Mouse (Mus musculus) hindbrain, postnatal 0 days (tissue): ENCODE results near the gene Fut9. TPM values are rescaled to one million over a fixed set of nuclear protein-coding genes. Genes with fewer than 3 reads are reported as not detected.

Experiments used
- ATAC-seq: fragments of 200-750 bp; cut with Nextera tagmentation; 2 replicates; pipeline ENCODE4 v1.8.0; 2017; ENCODE audit warnings: mild to moderate bottlenecking, moderate TSS enrichment, moderate library complexity
- DNase-seq: peaks from one replicate; pipeline ENCODE4 v3.0.0-alpha.2; 2015; ENCODE audit warnings: low spot score
- H3K27ac ChIP-seq: fragments of 300-500 bp; sonication (generic); 2 replicates; pipeline ENCODE4 v1.5.1; 2014; ENCODE audit warnings: mild to moderate bottlenecking
- H3K27me3 ChIP-seq: fragments of 300-500 bp; sonication (generic); 2 replicates; pipeline ENCODE4 v1.6.1; 2014; ENCODE audit warnings: low read length, mixed read lengths; ENCODE audit not compliant: insufficient read depth
- H3K36me3 ChIP-seq: fragments of 300-500 bp; sonication (generic); 2 replicates; pipeline ENCODE4 v1.6.1; 2014; ENCODE audit warnings: low read length, mixed read lengths; ENCODE audit not compliant: insufficient read depth
- H3K4me1 ChIP-seq: fragments of 300-500 bp; sonication (generic); 2 replicates; pipeline ENCODE4 v1.6.1; 2014; ENCODE audit warnings: antibody characterized with exemption, low read length, mixed read lengths; ENCODE audit not compliant: insufficient read depth
- H3K4me2 ChIP-seq: fragments of 300-500 bp; sonication (generic); 2 replicates; pipeline ENCODE4 v1.6.1; 2014; ENCODE audit warnings: low read depth, mild to moderate bottlenecking, low read length, moderate library complexity, mixed read lengths
- H3K4me3 ChIP-seq: fragments of 300-500 bp; sonication (generic); 2 replicates; pipeline ENCODE4 v1.5.1; 2014; ENCODE audit warnings: low read length
- H3K9ac ChIP-seq: fragments of 300-500 bp; sonication (generic); replicated peaks from 2 replicates; pipeline ENCODE4 v1.6.1; 2014; ENCODE audit warnings: mild to moderate bottlenecking, low read length, moderate library complexity, mixed read lengths
- H3K9me3 ChIP-seq: fragments of 300-500 bp; sonication (generic); 2 replicates; pipeline ENCODE4 v1.6.1; 2016; ENCODE audit warnings: low read length, mixed read lengths
- CTCF ChIP-seq: IDR thresholded peaks from 2 replicates; pipeline ENCODE4 v1.5.1; 2016; ENCODE audit warnings: antibody characterized with exemption, control low read depth, low read depth
- WGBS: fragments of 180-500 bp; shearing (Covaris S2); extraction: QIAGEN DNeasy Blood & Tissue Kit; methylation state at CpG from one replicate; pipeline ENCODE4 v1.1.7; 2014; 5-methylcytosine and 5-hydroxymethylcytosine counted together
- polyA plus RNA-seq: library from polyadenylated mRNA; unstranded; fragments of >200 nt; fragmentation: Nextera tagmentation; extraction: Ambion mirVana; gene quantifications from 2 replicates; pipeline ENCODE4 v1.2.1, GENCODE M21; 2015
- total RNA-seq: library from RNA; depleted of rRNA; stranded (reverse); fragments of >200 nt; gene quantifications from 2 replicates; pipeline ENCODE4 v1.2.3, GENCODE M21; 2014

Gene Fut9
- total and polyA plus RNA-seq, 2 experiments from 2014 or later = 21.5 to 38.0 TPM

- Histone ChIP-seq H3K9ac (no peak overlapping the region), H3K4me3 (no peak overlapping the region), H3K4me2 (no peak overlapping the region), H3K9me3 (no peaks in the 10 kb centered on the region), H3K36me3 (no peaks in the 10 kb centered on the region), H3K27ac (no peak overlapping the region), H3K4me1 (no peaks in the 10 kb centered on the region), H3K27me3 (no peaks in the 10 kb centered on the region)
- ATAC-seq (peak; percentile 86), DNase-seq (peak; percentile 70)
- TF ChIP-seq CTCF = peak; percentile 27
- 63% methylated on average over 9 of the region's 9 CpGs for WGBS
Measured at GRCm38 (mm10) chr4:25627467-25627866, 172.6 kb downstream of the Fut9 start.

GRCm38 (mm10) chr4:25627039-25627438 is 173.0 kb downstream of the Fut9 start:
- Histone ChIP-seq H3K4me3 (no peak overlapping the region), H3K27me3 (no peaks in the 10 kb centered on the region), H3K9ac (no peak overlapping the region), H3K9me3 (no peaks in the 10 kb centered on the region), H3K4me2 (no peak overlapping the region), H3K27ac (no peak overlapping the region), H3K36me3 (no peaks in the 10 kb centered on the region), H3K4me1 (no peaks in the 10 kb centered on the region)
- 0 out of 2 replicates have a peak, but pooled peaks have one; percentile 8 for ATAC-seq
- 16% methylated on average over 1 of the region's 1 CpGs for WGBS
- DNase-seq = no peak
- TF ChIP-seq CTCF = no peak

- Histone ChIP-seq H3K27ac (no peak overlapping the region), H3K4me1 (no peaks in the 10 kb centered on the region), H3K9ac (no peak overlapping the region), H3K4me3 (no peak overlapping the region), H3K36me3 (no peaks in the 10 kb centered on the region; the same call in 1 of the 2 replicates), H3K9me3 (no peaks in the 10 kb centered on the region), H3K27me3 (no peaks in the 10 kb centered on the region), H3K4me2 (no peak overlapping the region)
- DNase-seq (peak; percentile 45), ATAC-seq (peak; percentile 77)
- TF ChIP-seq CTCF = no peak
- 80% methylated on average over 2 of the region's 2 CpGs for WGBS
Measured at GRCm38 (mm10) chr4:25623176-25623575, 176.9 kb downstream of the Fut9 start.

- 89% methylated on average over 4 of the region's 4 CpGs for WGBS
- ATAC-seq = no peak
- Histone ChIP-seq H3K27me3 (no peaks in the 10 kb centered on the region), H3K9ac (no peak overlapping the region), H3K27ac (no peak overlapping the region), H3K4me2 (no peak overlapping the region), H3K4me3 (no peak overlapping the region), H3K9me3 (no peaks in the 10 kb centered on the region), H3K4me1 (no peaks in the 10 kb centered on the region), H3K36me3 (no peaks in the 10 kb centered on the region; the same call in 1 of the 2 replicates)
- TF ChIP-seq CTCF = no peak
- DNase-seq = no peak
Measured at GRCm38 (mm10) chr4:25617301-25617700, 182.7 kb downstream of the Fut9 start.

GRCm38 (mm10) chr4:25613426-25613825 is 186.6 kb downstream of the Fut9 start:
- Histone ChIP-seq H3K4me3 (no peak overlapping the region), H3K36me3 (no peaks in the 10 kb centered on the region), H3K9me3 (no peaks in the 10 kb centered on the region), H3K4me2 (no peak overlapping the region), H3K27me3 (no peaks in the 10 kb centered on the region), H3K27ac (no peak overlapping the region), H3K4me1 (no peaks in the 10 kb centered on the region), H3K9ac (no peak overlapping the region)
- no peak for ATAC-seq
- no peak for TF ChIP-seq CTCF
- DNase-seq = no peak
- WGBS = 91% methylated on average over 5 of the region's 5 CpGs

GRCm38 (mm10) chr4:25610481-25610880 is 189.6 kb downstream of the Fut9 start:
- no peak for TF ChIP-seq CTCF
- no peaks in the 10 kb centered on the region for H3K4me1 ChIP-seq
- ATAC-seq = no peak
- H3K36me3 ChIP-seq = no peaks in the 10 kb centered on the region
- H3K4me2 ChIP-seq = no peak overlapping the region
- H3K27ac ChIP-seq = no peak overlapping the region
- 38% methylated on average over 2 of the region's 2 CpGs for WGBS
- H3K9ac ChIP-seq = no peak overlapping the region
- H3K27me3 ChIP-seq = no peaks in the 10 kb centered on the region
- no peak for DNase-seq
- no peak overlapping the region for H3K4me3 ChIP-seq
- no peaks in the 10 kb centered on the region for H3K9me3 ChIP-seq

GRCm38 (mm10) chr4:25593218-25593617 is 206.8 kb downstream of the Fut9 start:
- Histone ChIP-seq H3K4me3 (no peak overlapping the region), H3K27ac (no peak overlapping the region), H3K9ac (no peak overlapping the region), H3K27me3 (no peaks in the 10 kb centered on the region), H3K9me3 (no peaks in the 10 kb centered on the region), H3K4me2 (no peak overlapping the region), H3K36me3 (no peaks in the 10 kb centered on the region), H3K4me1 (no peaks in the 10 kb centered on the region)
- DNase-seq (no peak), ATAC-seq (no peak)
- TF ChIP-seq CTCF = no peak
- WGBS = 72% methylated on average over 4 of the region's 4 CpGs
